Mouse (Mus musculus): ENCODE results near the gene Pcca.

- TF ChIP-seq GATA1 (IDR thresholded peaks at IDR 0.05; ENCODE audit: borderline replicate concordance, low read length) (no peak), FLI1 (IDR thresholded peaks at IDR 0.05; ENCODE audit: low read length) (no peak)
Observed at GRCm38 (mm10) chr14:122617656-122618055, 83.5 kb downstream of the Pcca start.
